Mouse (Mus musculus): Measurements from ENCODE around the gene Grap2.

DNA sequence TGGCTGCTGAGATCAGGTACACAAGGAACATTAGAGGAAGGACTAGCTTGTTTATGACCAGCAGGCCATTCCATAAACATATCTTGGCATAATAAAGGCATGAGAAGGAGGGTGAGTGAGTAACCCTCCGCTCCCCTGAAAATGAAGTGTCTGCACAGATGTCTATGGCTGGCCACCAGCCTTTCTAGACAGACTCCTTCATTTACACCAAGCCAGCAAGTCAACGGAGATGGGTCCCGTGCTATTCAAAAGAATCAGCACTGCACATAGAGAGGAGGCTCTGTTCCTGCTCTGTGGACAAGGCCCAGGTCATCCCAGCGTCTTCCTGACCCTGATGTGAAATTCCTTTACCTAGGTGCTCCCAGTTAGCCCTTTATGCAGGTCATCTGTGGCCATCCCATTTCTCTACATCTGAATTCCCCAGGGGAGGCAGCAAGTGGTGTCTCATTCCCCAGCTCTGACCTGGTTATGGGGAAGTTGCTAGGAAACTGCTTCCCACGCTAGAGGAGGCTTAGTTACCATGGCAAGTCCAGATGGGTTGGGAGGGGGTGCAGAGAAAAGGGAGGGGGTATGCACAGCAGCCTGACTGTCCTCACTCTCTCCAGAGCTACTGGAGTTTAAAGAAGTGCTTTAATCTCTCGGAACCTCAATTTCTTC, 86.5 kb downstream of the Grap2 start:
- TF ChIP-seq USF1 (IDR thresholded peaks at IDR 0.05; ENCODE audit: low read depth) (no peak), POLR2A (IDR thresholded peaks at IDR 0.05; ENCODE audit: insufficient read length, low read depth) (no peak)

All from myocyte (in vitro differentiated cells).